Mouse (Mus musculus): Measurements from ENCODE around the gene Olfr686.

The Olfr686 gene

GRCm38 (mm10) chr7:105207385-105207784 lies at the start of gene Olfr686:
TSS of gene Olfr686 (minus strand) at chr7:105207485.
- in situ Hi-C loops (cut with MboI): no loop called here

- in situ Hi-C loops (cut with MboI): no loop called here
These were observed 49.4 kb upstream of the Olfr686 start for GRCm38 (mm10) chr7:105256656-105257055.

- in situ Hi-C loops (cut with MboI): no loop called here
These were observed 40.9 kb upstream of the Olfr686 start for GRCm38 (mm10) chr7:105248197-105248596.

- in situ Hi-C loops (cut with MboI): no loop called here
These were observed 40.4 kb upstream of the Olfr686 start for GRCm38 (mm10) chr7:105247671-105248070.

GRCm38 (mm10) chr7:105229386-105229785 lies 22.1 kb upstream of the Olfr686 start:
- in situ Hi-C loops (cut with MboI): no loop called here

GRCm38 (mm10) chr7:105228138-105228537 lies 20.9 kb upstream of the Olfr686 start:
- in situ Hi-C loops (cut with MboI): no loop called here

GRCm38 (mm10) chr7:105226703-105227102 lies 19.4 kb upstream of the Olfr686 start:
- in situ Hi-C loops (cut with MboI): no loop called here

- in situ Hi-C loops (cut with MboI): no loop called here
These were observed 18.8 kb upstream of the Olfr686 start for GRCm38 (mm10) chr7:105226072-105226471.

GRCm38 (mm10) chr7:105218281-105218680 lies 11.0 kb upstream of the Olfr686 start:
- in situ Hi-C loops (cut with MboI): no loop called here

- in situ Hi-C loops (cut with MboI): no loop called here
These were observed 7.5 kb upstream of the Olfr686 start for GRCm38 (mm10) chr7:105214761-105215160.

GRCm38 (mm10) chr7:105185912-105186311 lies 21.4 kb downstream of the Olfr686 start, which contains the start of gene Olfr685:
TSS of gene Olfr685 (minus strand) at chr7:105186012.
- in situ Hi-C loops (cut with MboI): no loop called here

- in situ Hi-C loops (cut with MboI): no loop called here
These were observed 36.5 kb downstream of the Olfr686 start for GRCm38 (mm10) chr7:105170773-105171172.

- in situ Hi-C loops (cut with MboI): no loop called here
These were observed 43.7 kb downstream of the Olfr686 start, which contains the start of gene Olfr684 for GRCm38 (mm10) chr7:105163553-105163952. TSS of gene Olfr684 (minus strand) at chr7:105163653.

Measured in mature B cell (primary cell).